Mouse (Mus musculus) adrenal gland, postnatal 36 days (tissue): ENCODE results near the gene Gm17651. TPM values are rescaled to one million over a fixed set of nuclear protein-coding genes. Genes with fewer than 3 reads are reported as not detected.

Experiments used
- DNase-seq, 2 experiments: peaks; one replicate each; pipeline ENCODE4 v3.0.0; 2021; ENCODE audit warnings: mixed read lengths in 1 of 2
- long read RNA-seq, 2 experiments: library from polyadenylated mRNA; stranded (forward); transcript quantifications; one replicate each; pipeline ENCODE4 v2.0.0; 2021; ENCODE audit warnings: borderline sequencing depth in 2 of 2
- total RNA-seq, 2 experiments: library from RNA; stranded (reverse); gene quantifications; 2 replicates each; pipeline ENCODE4 v1.2.3; 2021

Gm17651 gene
- total RNA-seq = not detected
- long read RNA-seq, experiment 1 = 0 reads
- long read RNA-seq, experiment 2 = 0 reads

- DNase-seq = no peak
Observed at GRCm38 (mm10) chr3:97674644-97675110, at the start of gene Gm17651. TSS of gene Gm17651 (minus strand) at chr3:97674694.

- no peak for DNase-seq
Observed at GRCm38 (mm10) chr3:97719116-97719515, 44.6 kb upstream of the Gm17651 start.

- no peak for DNase-seq
Observed at GRCm38 (mm10) chr3:97715922-97716321, 41.4 kb upstream of the Gm17651 start.

- DNase-seq = peak in 1 of 2 experiments; percentile 25
Observed at GRCm38 (mm10) chr3:97710881-97711280, 36.4 kb upstream of the Gm17651 start.

- no peak for DNase-seq
Observed at GRCm38 (mm10) chr3:97710134-97710533, 35.6 kb upstream of the Gm17651 start.

GRCm38 (mm10) chr3:97706561-97706960, 32.1 kb upstream of the Gm17651 start:
- no peak for DNase-seq

- no peak for DNase-seq
Observed at GRCm38 (mm10) chr3:97705508-97705907, 31.0 kb upstream of the Gm17651 start.

GRCm38 (mm10) chr3:97702448-97703080, 28.1 kb upstream of the Gm17651 start:
- no peak for DNase-seq

- DNase-seq = no peak
Observed at GRCm38 (mm10) chr3:97701198-97701597, 26.7 kb upstream of the Gm17651 start.

- DNase-seq = no peak
Observed at GRCm38 (mm10) chr3:97699061-97699460, 24.6 kb upstream of the Gm17651 start.

GRCm38 (mm10) chr3:97697291-97697690, 22.8 kb upstream of the Gm17651 start:
- no peak for DNase-seq

- no peak for DNase-seq
Observed at GRCm38 (mm10) chr3:97696866-97697265, 22.4 kb upstream of the Gm17651 start.

- DNase-seq = no peak
Observed at GRCm38 (mm10) chr3:97693806-97694205, 19.3 kb upstream of the Gm17651 start.

GRCm38 (mm10) chr3:97691443-97692017, 17.0 kb upstream of the Gm17651 start:
- DNase-seq = no peak

GRCm38 (mm10) chr3:97690590-97690989, 16.1 kb upstream of the Gm17651 start:
- no peak for DNase-seq

GRCm38 (mm10) chr3:97689289-97689688, 14.8 kb upstream of the Gm17651 start:
- DNase-seq = no peak

- DNase-seq = no peak
Observed at GRCm38 (mm10) chr3:97686372-97687117, 12.1 kb upstream of the Gm17651 start.

GRCm38 (mm10) chr3:97683560-97684195, 9.2 kb upstream of the Gm17651 start:
- no peak for DNase-seq

GRCm38 (mm10) chr3:97682576-97682975, 8.1 kb upstream of the Gm17651 start:
- no peak for DNase-seq

- DNase-seq = no peak
Observed at GRCm38 (mm10) chr3:97682159-97682502, 7.6 kb upstream of the Gm17651 start.

- peak; percentile 81 to 89 for DNase-seq
Observed at GRCm38 (mm10) chr3:97681321-97682158, 7.0 kb upstream of the Gm17651 start.
